Mouse (Mus musculus): ENCODE measurements around the gene Gm49395.

The Gm49395 gene

DNA sequence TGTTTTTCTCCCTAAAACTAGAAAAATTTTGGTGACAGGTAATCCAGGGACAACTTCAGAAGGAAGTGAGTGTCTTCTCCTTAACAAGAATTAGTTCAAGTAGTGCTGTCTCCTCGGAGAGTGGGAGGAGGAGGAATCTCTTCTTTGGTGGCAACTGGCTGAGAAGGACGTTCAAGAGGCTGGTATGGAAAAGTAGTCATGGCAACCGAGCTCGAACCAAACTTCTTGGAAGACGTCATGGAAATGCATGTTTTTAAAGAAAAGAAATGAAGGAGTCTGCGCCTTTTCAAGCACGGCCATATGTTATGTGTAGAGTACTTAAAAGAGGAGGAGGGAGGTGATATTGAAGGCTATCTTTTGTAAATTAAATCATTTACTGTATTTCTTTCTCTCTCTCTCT is 49.2 kb downstream of the Gm49395 start:
- in situ Hi-C loops (cut with MseI, MboI), result no loop called here

DNA sequence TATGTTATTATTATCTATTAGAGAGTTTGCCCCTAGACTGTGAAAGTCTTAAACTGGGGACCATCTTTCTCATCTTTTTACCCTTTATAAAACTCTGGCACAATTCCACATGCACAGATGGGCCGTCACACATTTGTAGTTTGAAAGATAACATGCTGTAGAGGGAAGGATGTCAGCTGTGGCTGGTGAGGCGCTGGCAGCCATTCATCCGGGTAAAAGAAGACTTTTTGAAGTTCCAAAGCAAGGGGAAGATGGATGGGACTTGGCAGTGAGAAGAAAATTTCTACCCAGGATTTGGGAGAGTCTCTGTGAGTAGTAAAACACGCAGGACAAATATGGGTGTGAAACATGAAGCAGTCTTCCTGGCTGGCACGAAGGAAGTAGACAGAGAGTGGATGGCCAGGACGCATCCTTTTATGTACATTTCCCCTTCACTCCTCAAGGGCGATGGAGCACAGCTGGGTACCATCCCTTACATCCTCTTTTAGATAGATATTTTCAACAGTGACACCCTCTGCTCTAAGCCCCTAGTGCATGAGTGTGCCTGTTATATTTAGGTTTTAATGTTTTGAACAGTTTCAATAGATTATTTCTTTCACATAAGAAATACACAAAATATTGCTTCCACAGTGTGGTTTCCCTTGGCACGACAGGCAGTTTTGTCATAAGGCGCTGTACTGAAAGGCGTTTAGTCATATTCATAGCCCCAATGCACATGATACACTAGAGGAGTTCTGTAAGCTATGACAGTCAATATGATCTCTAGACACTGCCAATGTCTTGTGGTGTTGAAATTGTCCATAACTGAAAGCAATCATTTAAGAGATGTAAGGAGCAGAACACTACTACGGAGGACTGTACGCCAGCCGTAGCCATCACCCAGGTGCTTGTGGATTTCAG is 50.8 kb downstream of the Gm49395 start:
- in situ Hi-C loops (cut with MseI, MboI), result no loop called here

DNA sequence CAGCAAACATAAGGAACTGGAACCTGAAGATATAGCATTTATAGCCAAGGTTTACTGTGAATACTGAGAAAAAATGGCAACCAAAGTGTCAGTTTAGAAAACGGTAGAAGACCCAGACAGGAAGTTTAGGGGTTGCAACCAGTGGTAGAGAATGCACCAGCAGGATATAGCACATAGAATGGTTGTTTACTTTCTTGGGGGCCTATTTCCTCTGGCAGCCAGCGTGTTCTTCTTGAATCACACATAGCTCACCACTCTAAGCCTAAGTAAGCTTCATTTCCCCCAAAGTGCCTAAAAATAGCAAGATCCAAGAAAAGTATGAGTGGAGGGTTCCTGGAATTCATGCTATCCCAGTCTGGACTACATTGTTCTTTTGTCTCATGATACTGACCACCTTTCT is 59.1 kb downstream of the Gm49395 start:
- in situ Hi-C loops (cut with MseI, MboI), result no loop called here

DNA sequence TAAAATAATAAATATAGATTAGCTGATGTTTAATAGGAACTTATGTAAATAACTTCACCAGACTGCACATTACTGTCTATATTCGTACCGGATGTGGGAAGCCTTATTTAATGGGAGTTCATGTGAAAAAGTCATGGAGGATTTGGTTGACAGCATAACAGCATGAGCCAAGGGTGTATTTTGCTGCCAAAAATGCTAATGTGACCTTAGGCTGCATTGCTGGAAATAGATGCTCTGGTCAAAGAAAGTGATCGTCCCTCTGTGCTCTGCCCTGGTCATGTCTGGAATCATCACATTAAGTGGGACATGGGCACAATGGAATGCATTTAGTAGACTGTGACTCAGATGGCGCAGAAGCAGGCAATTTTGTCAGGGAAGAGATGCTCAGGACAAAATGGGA is 64.4 kb downstream of the Gm49395 start:
- in situ Hi-C loops (cut with MseI, MboI), result no loop called here

DNA sequence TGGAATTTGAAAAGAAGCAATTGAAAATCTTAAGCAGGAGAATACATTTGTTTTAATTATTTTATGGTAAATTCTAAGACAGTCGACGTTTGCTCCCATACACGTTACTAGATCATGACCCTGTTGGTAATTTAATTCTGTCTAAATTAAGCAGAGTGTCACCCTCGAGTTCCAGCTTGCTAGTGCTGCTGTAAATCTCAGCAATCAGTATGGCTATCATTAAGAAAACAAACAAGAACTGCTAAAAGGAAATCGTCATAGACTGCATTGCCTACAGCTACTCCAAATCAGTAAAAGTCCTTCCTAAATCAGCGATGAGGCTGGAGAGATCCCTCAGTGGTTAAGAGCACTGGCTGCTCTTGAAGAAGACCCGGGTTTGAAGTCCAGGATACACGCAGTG is 66.3 kb downstream of the Gm49395 start:
- in situ Hi-C loops (cut with MseI, MboI), result no loop called here

GRCm38 (mm10) chr13:115033135-115033534 is 68.6 kb downstream of the Gm49395 start:
- in situ Hi-C loops (cut with MseI, MboI), result no loop called here

DNA sequence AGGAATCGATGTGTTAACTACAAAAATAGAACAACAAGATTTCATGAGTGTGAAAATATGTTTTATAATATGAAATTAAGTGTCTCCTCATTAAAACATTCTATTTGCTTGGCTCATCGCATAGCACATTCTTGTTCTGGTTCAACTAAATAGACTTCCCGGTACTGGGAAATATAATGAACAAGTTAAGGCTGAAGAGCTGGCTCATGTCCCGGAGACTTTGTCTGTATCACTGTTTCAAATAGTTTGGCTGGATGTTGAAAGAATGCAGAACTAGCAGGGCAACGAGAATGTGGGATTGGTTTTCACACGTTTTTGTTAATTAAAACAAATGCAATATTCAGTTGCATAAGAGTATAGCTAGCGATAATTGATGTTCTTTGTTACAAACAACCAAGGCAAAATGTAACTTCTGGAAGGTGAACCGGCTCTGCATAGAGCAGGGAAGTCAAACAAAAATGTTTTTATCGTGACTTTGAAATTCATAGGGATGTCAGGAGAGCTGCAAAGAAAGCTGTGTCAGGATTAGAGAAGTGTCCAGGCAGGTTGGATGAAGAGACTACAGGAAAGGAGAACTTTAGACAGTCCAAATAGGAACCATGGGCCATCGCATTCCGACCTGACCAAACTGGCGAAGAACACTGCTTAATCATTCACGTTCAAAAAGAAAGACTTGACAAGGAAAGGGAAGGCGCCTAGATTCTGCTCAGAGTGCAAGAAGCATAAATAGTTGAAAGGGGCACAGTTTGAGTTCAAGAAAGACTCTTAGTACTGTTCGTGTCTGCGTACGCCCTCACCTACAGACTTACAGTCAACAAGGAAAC is 70.3 kb downstream of the Gm49395 start:
- in situ Hi-C loops (cut with MseI, MboI), result no loop called here

DNA sequence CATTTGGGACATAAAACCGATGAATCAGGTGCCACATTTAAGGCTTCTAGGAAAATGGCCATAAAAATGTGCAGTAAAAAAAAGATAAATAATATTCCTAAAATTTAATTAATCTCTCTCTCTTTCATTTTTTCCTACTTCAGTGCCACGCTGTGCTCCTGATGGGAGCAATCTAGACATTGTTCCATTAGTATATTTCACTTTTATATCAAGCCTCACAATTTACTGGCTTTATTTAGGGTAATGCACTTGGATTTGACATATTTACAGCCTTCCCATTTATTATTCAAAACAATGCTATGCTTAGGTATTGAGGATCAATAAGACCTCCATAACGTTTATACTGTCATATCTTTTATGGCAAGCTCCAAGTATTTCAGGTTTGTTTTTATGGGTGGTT is 76.3 kb downstream of the Gm49395 start:
- in situ Hi-C loops (cut with MseI, MboI), result no loop called here

DNA sequence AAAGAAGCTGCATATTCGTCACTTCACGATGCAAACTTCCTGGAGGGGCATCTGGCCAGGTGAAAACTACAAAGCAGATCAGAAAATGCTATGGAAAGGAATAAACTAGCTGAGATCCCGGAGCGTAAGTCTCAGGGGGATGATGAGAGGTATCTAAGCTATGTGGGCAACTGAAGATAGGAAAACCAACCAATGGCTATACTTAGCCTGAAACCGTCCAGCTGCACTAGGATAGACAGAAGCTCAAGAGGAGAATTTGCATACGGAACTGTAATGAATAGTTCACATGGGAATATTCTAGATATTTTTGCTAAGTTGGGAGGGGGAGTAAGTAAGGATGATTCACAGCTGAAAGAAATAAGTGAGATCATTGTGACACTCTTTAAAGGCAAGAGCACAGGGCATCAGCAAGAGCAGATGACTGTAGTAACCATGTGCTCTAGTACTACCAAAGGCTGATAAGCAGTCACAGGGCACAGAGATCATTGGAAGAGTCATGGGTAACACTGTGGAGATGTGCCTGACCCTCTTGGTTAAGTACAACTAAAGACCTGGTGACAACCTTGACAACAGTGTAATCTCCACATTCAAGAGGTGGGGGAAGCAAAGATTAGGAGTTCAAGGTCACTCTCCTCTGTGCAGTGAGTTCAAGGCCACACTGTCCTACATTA is 79.5 kb downstream of the Gm49395 start:
- in situ Hi-C loops (cut with MseI, MboI), result no loop called here

DNA sequence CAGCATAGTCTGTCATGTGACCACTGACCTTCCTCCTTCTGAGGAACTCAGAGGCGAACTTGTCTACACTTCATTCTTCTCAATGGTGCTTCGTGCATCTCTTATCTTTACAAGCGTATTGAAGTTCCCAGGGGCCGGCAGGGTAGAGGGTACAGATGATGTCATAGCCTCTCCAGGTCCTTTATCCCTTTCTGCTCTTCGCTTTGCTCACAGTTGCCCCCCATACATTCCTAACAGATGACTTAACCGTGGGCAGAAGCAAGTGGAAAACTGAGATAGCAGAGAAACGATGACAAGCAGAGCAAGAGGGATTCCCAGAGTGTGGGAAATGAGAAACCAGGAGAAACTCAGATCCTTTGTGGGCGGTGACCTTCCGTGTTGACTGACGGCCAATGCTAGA is 80.3 kb downstream of the Gm49395 start:
- in situ Hi-C loops (cut with MseI, MboI), result no loop called here

DNA sequence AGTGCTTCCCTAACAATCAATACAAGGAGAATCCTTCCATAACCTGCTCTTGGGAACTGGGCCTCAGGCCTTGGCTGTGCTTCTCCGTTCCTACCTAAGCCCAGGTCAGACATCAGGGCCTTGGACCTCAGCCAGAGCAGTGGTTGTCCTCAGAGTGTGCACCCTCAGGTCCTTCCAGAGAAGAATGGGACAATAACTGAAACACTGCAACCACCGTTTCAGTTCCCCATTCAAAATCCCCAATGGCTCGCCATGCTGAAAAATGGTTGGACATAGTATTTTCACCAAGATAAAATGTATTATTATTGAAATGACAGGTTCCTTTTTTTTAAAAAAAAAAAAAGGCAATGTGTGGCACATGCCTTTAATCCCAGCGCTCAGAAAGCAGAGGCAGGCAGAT is 81.0 kb downstream of the Gm49395 start:
- in situ Hi-C loops (cut with MseI, MboI), result no loop called here

GRCm38 (mm10) chr13:115017545-115017944 is 84.2 kb downstream of the Gm49395 start:
- in situ Hi-C loops (cut with MseI, MboI), result no loop called here

DNA sequence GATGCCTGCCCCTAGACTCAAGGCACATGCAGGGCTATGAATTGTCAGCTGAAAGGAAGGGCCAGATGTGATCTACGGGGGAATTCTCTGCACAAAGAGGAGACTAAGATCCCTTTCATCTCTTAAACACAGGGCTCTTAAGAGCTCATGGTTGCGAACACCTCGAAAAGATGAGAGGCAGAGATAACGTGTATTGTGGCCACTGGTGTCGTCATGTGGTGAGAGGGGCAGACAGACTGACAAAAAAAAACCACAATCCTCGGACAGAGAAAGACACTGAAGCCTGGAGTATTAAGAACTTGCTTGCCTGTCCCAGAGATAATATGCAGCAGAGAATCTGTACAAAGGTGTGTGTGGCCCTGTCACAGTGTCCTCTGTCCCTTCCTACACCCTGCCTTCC is 90.2 kb downstream of the Gm49395 start:
- in situ Hi-C loops (cut with MseI, MboI), result no loop called here

DNA sequence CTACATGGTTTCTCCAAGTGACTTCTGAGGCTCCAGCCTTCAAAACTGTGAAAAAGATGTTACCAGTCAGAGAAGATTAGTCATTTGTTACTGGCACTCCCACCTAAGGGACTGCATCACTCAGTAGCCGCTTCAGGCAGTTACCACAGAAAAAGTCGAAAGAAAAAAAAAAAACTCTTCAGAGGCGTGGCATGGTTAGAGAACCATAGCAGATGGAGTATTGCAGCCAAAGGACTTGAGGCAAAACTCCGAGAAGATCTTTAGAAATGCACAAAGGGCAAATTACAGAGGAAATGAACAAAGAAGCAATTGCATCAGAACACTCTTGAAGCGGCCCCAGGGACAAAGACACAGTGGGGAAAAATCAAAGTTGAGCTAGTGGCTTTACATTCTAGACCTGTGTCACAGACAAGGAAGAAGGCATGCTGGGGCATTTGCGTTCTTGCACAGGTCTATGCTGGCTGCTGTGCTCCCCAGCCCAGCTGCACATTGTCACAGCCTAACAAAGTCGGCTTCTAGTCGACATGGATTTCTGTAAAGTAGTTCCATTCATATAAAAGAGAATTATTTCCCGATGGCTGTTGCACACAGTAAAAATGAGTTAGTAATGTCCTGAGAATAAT is 95.4 kb downstream of the Gm49395 start:
- in situ Hi-C loops (cut with MseI, MboI), result no loop called here

GRCm38 (mm10) chr13:115005342-115005741 is 96.4 kb downstream of the Gm49395 start:
- in situ Hi-C loops (cut with MseI, MboI), result no loop called here

GRCm38 (mm10) chr13:115003444-115004053 is 98.2 kb downstream of the Gm49395 start:
- in situ Hi-C loops (cut with MseI, MboI), result no loop called here

GRCm38 (mm10) chr13:115002837-115003236 is 98.9 kb downstream of the Gm49395 start:
- in situ Hi-C loops (cut with MseI, MboI), result no loop called here

DNA sequence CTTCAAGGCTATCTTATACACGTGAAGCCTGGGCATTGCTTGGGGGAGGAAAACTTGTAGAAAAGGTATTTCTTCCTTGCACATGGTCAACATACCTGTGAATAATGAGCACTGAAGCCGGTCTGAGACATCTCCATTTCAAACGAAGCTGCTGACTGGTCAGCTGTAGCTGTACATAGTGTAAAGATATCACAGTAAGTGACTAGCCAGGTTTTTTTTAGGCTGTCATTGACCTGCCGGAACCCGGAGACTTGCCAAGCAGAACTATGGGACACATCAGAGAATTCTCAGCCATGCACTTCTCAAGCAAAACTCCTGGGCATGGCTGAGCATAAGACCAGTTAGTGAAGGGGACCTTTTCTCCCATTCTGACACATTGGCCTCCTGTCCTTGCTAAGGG is 99.6 kb downstream of the Gm49395 start:
- in situ Hi-C loops (cut with MseI, MboI), result no loop called here

DNA sequence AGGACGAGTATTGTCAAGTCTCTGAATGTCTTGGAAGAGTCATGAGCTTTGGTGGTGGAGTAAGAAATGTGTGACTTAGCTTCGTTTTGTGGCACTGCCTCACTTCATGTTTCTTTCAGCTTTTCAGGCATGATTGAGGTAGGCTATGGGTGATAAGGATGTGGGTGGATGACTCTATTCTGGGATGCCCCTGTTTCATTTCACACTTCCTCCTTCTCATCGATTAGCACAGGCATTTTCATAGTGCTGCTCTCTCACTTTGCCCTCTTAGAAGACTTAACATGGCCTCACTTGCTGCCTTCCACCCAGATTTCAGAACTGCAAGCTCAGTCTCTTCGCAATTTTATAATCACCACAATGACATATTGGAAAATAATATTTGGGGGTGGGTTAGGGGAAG is 102.1 kb downstream of the Gm49395 start:
- in situ Hi-C loops (cut with MseI, MboI), result loop anchor here in 1 of 2 experiments (25.0 kb wide), 1 partner anchor 213 kb away; no protein-coding TSS in a partner anchor

DNA sequence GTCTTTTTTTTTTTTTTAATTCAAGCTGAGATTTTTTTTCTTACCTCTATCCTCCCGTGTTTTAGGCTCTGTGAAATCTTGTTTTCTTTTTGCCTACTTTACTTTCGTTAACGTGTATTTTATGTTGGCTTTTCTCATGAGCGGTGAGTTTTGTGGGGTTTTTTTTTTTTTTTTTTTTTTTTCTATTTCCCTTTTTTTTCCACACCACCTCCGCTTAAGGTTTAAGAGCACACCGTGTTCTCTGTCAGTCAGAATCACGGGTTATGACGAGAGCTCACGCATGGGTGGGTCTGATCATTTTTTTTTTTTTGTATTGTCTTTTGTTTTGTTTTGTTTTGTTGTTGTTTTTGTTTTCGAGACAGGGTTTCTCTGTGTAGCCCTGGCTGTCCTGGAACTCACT is 103.6 kb downstream of the Gm49395 start:
- in situ Hi-C loops (cut with MseI, MboI), result loop anchor here in 1 of 2 experiments (25.0 kb wide), 1 partner anchor 214 kb away; no protein-coding TSS in a partner anchor

Measured in mouse trophoblast stem cell (cell line).